Mouse (Mus musculus): Measurements from ENCODE around the gene Olfm1. TPM values are rescaled to one million over a fixed set of nuclear protein-coding genes. Genes with fewer than 3 reads are reported as not detected.

The Olfm1 gene
- polyA plus RNA-seq, 1 experiment from 2014 or later = 16.1 TPM

- 55% methylated on average over 7 of the region's 7 CpGs for WGBS
- ATAC-seq (ENCODE audit: insufficient read depth) (no peak), DNase-seq (peak; percentile 31)
- Histone ChIP-seq H3K27me3 (ENCODE audit: insufficient read depth, low read length) (no peaks in the 10 kb centered on the region), H3K9ac (no peak overlapping the region), H3K27ac (ENCODE audit: low read depth) (no peak overlapping the region), H3K4me2 (no peak overlapping the region), H3K9me3 (ENCODE audit: low read depth, low read length) (no peaks in the 10 kb centered on the region), H3K4me3 (ENCODE audit: low read depth, low read length) (no peak overlapping the region), H3K36me3 (ENCODE audit: insufficient read depth) (no peaks in the 10 kb centered on the region), H3K4me1 (ENCODE audit: insufficient read depth) (no peaks in the 10 kb centered on the region)
- TF ChIP-seq CTCF (IDR thresholded peaks at IDR 0.05; ENCODE audit: low read depth) = no peak
These were observed 32.2 kb upstream of the Olfm1 start for GRCm38 (mm10) chr2:28160568-28160967.

GRCm38 (mm10) chr2:28165570-28165969 is 27.2 kb upstream of the Olfm1 start:
- Histone ChIP-seq H3K27ac (ENCODE audit: low read depth) (no peak overlapping the region), H3K36me3 (ENCODE audit: insufficient read depth) (no peaks in the 10 kb centered on the region), H3K9me3 (ENCODE audit: low read depth, low read length) (no peaks in the 10 kb centered on the region), H3K4me1 (ENCODE audit: insufficient read depth) (no peaks in the 10 kb centered on the region), H3K27me3 (ENCODE audit: insufficient read depth, low read length) (no peaks in the 10 kb centered on the region), H3K9ac (no peak overlapping the region), H3K4me2 (no peak overlapping the region), H3K4me3 (ENCODE audit: low read depth, low read length) (no peak overlapping the region)
- DNase-seq = no peak
- 62% methylated on average over 8 of the region's 8 CpGs for WGBS
- TF ChIP-seq CTCF (IDR thresholded peaks at IDR 0.05; ENCODE audit: low read depth) = no peak
- ATAC-seq (ENCODE audit: insufficient read depth) = no peak

- Histone ChIP-seq H3K27me3 (ENCODE audit: insufficient read depth, low read length) (no peaks in the 10 kb centered on the region), H3K4me1 (ENCODE audit: insufficient read depth) (no peaks in the 10 kb centered on the region), H3K4me3 (ENCODE audit: low read depth, low read length) (no peak overlapping the region), H3K9ac (no peak overlapping the region), H3K9me3 (ENCODE audit: low read depth, low read length) (no peaks in the 10 kb centered on the region), H3K36me3 (ENCODE audit: insufficient read depth) (no peaks in the 10 kb centered on the region), H3K27ac (ENCODE audit: low read depth) (no peak overlapping the region), H3K4me2 (no peak overlapping the region)
- no peak for TF ChIP-seq CTCF (IDR thresholded peaks at IDR 0.05; ENCODE audit: low read depth)
- 65% methylated on average over 12 of the region's 12 CpGs for WGBS
- DNase-seq (no peak), ATAC-seq (ENCODE audit: insufficient read depth) (no peak)
These were observed 23.5 kb upstream of the Olfm1 start for GRCm38 (mm10) chr2:28169336-28169735.

- no peak overlapping the region for H3K4me3 ChIP-seq (ENCODE audit: low read depth, low read length)
- 67% methylated on average over 6 of the region's 6 CpGs for WGBS
- H3K27ac ChIP-seq (ENCODE audit: low read depth) = no peak overlapping the region
- no peaks in the 10 kb centered on the region for H3K36me3 ChIP-seq (ENCODE audit: insufficient read depth)
- H3K4me1 ChIP-seq (ENCODE audit: insufficient read depth) = no peaks in the 10 kb centered on the region
- no peak overlapping the region for H3K9ac ChIP-seq
- no peak for TF ChIP-seq CTCF (IDR thresholded peaks at IDR 0.05; ENCODE audit: low read depth)
- no peak overlapping the region for H3K4me2 ChIP-seq
- no peaks in the 10 kb centered on the region for H3K9me3 ChIP-seq (ENCODE audit: low read depth, low read length)
- DNase-seq = no peak
- no peak for ATAC-seq (ENCODE audit: insufficient read depth)
- no peaks in the 10 kb centered on the region for H3K27me3 ChIP-seq (ENCODE audit: insufficient read depth, low read length)
These were observed 20.8 kb upstream of the Olfm1 start for GRCm38 (mm10) chr2:28171962-28172361.

- no peak for ATAC-seq (ENCODE audit: insufficient read depth)
These were observed 19.3 kb upstream of the Olfm1 start for GRCm38 (mm10) chr2:28173225-28174141.

GRCm38 (mm10) chr2:28174441-28174840 is 18.4 kb upstream of the Olfm1 start:
- Histone ChIP-seq H3K4me1 (ENCODE audit: insufficient read depth) (no peaks in the 10 kb centered on the region), H3K9me3 (ENCODE audit: low read depth, low read length) (no peaks in the 10 kb centered on the region), H3K4me3 (ENCODE audit: low read depth, low read length) (no peak overlapping the region), H3K27me3 (ENCODE audit: insufficient read depth, low read length) (no peaks in the 10 kb centered on the region), H3K4me2 (no peak overlapping the region), H3K27ac (ENCODE audit: low read depth) (no peak overlapping the region), H3K9ac (no peak overlapping the region), H3K36me3 (ENCODE audit: insufficient read depth) (no peaks in the 10 kb centered on the region)
- DNase-seq (no peak), ATAC-seq (ENCODE audit: insufficient read depth) (no peak)
- no peak for TF ChIP-seq CTCF (IDR thresholded peaks at IDR 0.05; ENCODE audit: low read depth)
- 65% methylated on average over 3 of the region's 3 CpGs for WGBS

More at GRCm38 (mm10) chr2:28173225-28174141, 19.3 kb upstream of the Olfm1 start:
- no peak overlapping the region for H3K9ac ChIP-seq
- no peak for TF ChIP-seq CTCF (IDR thresholded peaks at IDR 0.05; ENCODE audit: low read depth)
- H3K27ac ChIP-seq (ENCODE audit: low read depth) = no peak overlapping the region
- no peak overlapping the region for H3K4me3 ChIP-seq (ENCODE audit: low read depth, low read length)
- no peaks in the 10 kb centered on the region for H3K9me3 ChIP-seq (ENCODE audit: low read depth, low read length)
- H3K36me3 ChIP-seq (ENCODE audit: insufficient read depth) = no peaks in the 10 kb centered on the region
- DNase-seq = peak; percentile 8
- 61% methylated on average over 11 of the region's 11 CpGs for WGBS
- H3K4me1 ChIP-seq (ENCODE audit: insufficient read depth) = no peaks in the 10 kb centered on the region
- no peak overlapping the region for H3K4me2 ChIP-seq
- no peaks in the 10 kb centered on the region for H3K27me3 ChIP-seq (ENCODE audit: insufficient read depth, low read length)

GRCm38 (mm10) chr2:28178600-28178999 is 14.2 kb upstream of the Olfm1 start:
- Histone ChIP-seq H3K27ac (ENCODE audit: low read depth) (no peak overlapping the region), H3K4me2 (no peak overlapping the region), H3K36me3 (ENCODE audit: insufficient read depth) (no peaks in the 10 kb centered on the region), H3K4me3 (ENCODE audit: low read depth, low read length) (no peak overlapping the region), H3K27me3 (ENCODE audit: insufficient read depth, low read length) (no peaks in the 10 kb centered on the region), H3K9ac (no peak overlapping the region), H3K9me3 (ENCODE audit: low read depth, low read length) (no peaks in the 10 kb centered on the region), H3K4me1 (ENCODE audit: insufficient read depth) (no peaks in the 10 kb centered on the region)
- 61% methylated on average over 6 of the region's 6 CpGs for WGBS
- TF ChIP-seq CTCF (IDR thresholded peaks at IDR 0.05; ENCODE audit: low read depth) = no peak
- ATAC-seq (ENCODE audit: insufficient read depth) (no peak), DNase-seq (no peak)
